In the genomic region with DNA sequence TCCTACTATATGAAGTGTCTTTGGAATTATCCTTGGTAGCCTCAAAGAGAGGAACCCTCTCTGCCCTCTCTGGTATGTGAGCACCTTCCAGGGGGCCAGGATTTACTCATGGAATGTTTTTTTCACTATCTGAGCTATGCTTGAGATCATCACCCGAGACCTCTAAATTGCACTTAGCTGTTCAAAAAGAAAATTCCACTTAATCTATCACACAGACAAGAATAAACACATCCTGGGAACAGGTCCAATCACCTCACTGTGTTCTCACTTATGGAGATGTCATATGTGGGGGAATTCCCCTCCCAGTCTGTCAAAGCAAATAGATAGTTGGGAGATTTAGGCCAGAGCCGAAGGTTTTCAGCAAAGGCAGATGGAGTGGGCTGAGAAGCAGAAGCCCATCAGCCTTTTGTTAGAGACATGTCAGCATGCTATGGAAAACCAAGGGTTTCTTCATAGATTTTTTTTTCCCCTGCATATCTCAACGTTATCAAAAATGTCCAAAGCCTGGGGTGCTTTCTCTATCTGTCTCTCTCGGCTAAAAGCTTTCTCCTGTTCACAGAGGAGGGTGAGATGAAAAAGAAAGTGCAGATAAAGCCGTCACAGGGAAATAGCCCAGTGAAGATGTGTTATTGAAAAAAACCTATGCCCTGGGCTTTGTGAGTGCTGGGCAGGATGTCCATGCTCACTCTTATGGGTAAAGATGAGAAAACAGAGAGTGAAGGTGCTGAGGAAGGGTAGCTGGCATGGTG, we compare ENCODE assay signal across 17 mouse cellular contexts.
DNase-seq lines count a peak whose midpoint lies in the region; ATAC-seq and TF ChIP-seq lines count a peak whose summit lies in the region.
"Had no signal": no experiment of that assay in that cellular context is flagged by ENCODE, and none has a peak within 500 bp of the region (broad histone marks: within the 10 kb centered on the region; RNA-seq: fewer than 3 reads in every experiment).

No protein-coding gene starts in this region.

- no peak for TF ChIP-seq POLR2A in heart, adult 2 months (IDR thresholded peaks at IDR 0.05; ENCODE audit: insufficient read depth, low read depth, low read length)
- TF ChIP-seq POLR2A in cortical plate, adult 2 months (IDR thresholded peaks at IDR 0.05; ENCODE audit: extremely low read depth, insufficient read depth, low read length), result no peak

- intact Hi-C loops in heart, adult 2 months (cut with DNase I), result no loop called here

- no peaks in the 10 kb centered on the region for H3K9me3 ChIP-seq in heart, embryonic 12.5 days (replicated peaks)
- H3K9me3 ChIP-seq in lung, embryonic 16.5 days (ENCODE audit: control insufficient read depth, low read length), result no peaks in the 10 kb centered on the region
- H3K9me3 ChIP-seq in stomach, embryonic 15.5 days, result no peaks in the 10 kb centered on the region
- H3K9me3 ChIP-seq: embryonic facial prominence, embryonic 13.5 days; hindbrain, embryonic 13.5 days; limb, embryonic 15.5 days; midbrain, embryonic 15.5 days had no signal

- H3K27ac ChIP-seq in heart, embryonic 12.5 days (ENCODE audit: poor library complexity, severe bottlenecking), result peak overlapping the region; percentile 72
- no peak overlapping the region for H3K27ac ChIP-seq in heart, adult 2 months
- H3K27ac ChIP-seq in lung, embryonic 16.5 days (ENCODE audit: low read length), result peak overlapping the region; percentile 38; the same call in 1 of the 2 replicates
- 0 out of 2 replicates have a peak overlapping the region, but pooled peaks have one; percentile 35 for H3K27ac ChIP-seq in cortical plate, adult 2 months (ENCODE audit: insufficient read depth, low read length)
- H3K27ac ChIP-seq in stomach, embryonic 15.5 days, result peak overlapping the region; percentile 38; the same call in 1 of the 2 replicates
- H3K27ac ChIP-seq: embryonic facial prominence, embryonic 13.5 days; hindbrain, embryonic 13.5 days; limb, embryonic 15.5 days; midbrain, embryonic 15.5 days had no signal

- TF ChIP-seq CTCF in heart, adult 2 months (IDR thresholded peaks at IDR 0.05), result no peak
- no peak for TF ChIP-seq CTCF in cortical plate, adult 2 months (IDR thresholded peaks at IDR 0.05; ENCODE audit: extremely low read depth, insufficient read depth, low read length)

- peak overlapping the region; percentile 34 for H3K4me2 ChIP-seq in heart, embryonic 12.5 days
- H3K4me2 ChIP-seq in lung, embryonic 16.5 days (ENCODE audit: low read depth, low read length), result no peak overlapping the region
- no peak overlapping the region for H3K4me2 ChIP-seq in stomach, embryonic 15.5 days
- H3K4me2 ChIP-seq: embryonic facial prominence, embryonic 13.5 days; hindbrain, embryonic 13.5 days; limb, embryonic 15.5 days; midbrain, embryonic 15.5 days had no signal

- peaks cover 46% of the 10 kb centered on the region for H3K4me1 ChIP-seq in heart, embryonic 12.5 days (replicated peaks)
- H3K4me1 ChIP-seq in heart, adult 2 months (ENCODE audit: control insufficient read depth, insufficient read depth, low read length), result no peaks in the 10 kb centered on the region; the same call in 1 of the 2 replicates
- H3K4me1 ChIP-seq in lung, embryonic 16.5 days (replicated peaks; ENCODE audit: control insufficient read depth, insufficient read depth, low read length), result peaks cover 6% of the 10 kb centered on the region
- no peaks in the 10 kb centered on the region; the same call in 1 of the 2 replicates for H3K4me1 ChIP-seq in cortical plate, adult 2 months (ENCODE audit: control insufficient read depth, insufficient read depth, low read length)
- H3K4me1 ChIP-seq in stomach, embryonic 15.5 days, result peaks cover 7% of the 10 kb centered on the region; the same call in 1 of the 2 replicates
- H3K4me1 ChIP-seq: limb, embryonic 15.5 days; midbrain, embryonic 15.5 days had no signal

- 8% methylated on average over 5 of the region's 5 CpGs for WGBS in heart, embryonic 12.5 days
- WGBS in heart, adult 2 months, result 22% methylated on average over 5 of the region's 5 CpGs
- 20% methylated on average over 5 of the region's 5 CpGs for WGBS in lung, embryonic 16.5 days
- 23% methylated on average over 5 of the region's 5 CpGs for WGBS in stomach, embryonic 15.5 days

- no peaks in the 10 kb centered on the region for H3K27me3 ChIP-seq in heart, embryonic 12.5 days (replicated peaks)
- H3K27me3 ChIP-seq in heart, adult 2 months (ENCODE audit: control insufficient read depth, insufficient read depth, low read length), result no peaks in the 10 kb centered on the region
- H3K27me3 ChIP-seq in lung, embryonic 16.5 days (ENCODE audit: control insufficient read depth, insufficient read depth, low read depth, low read length), result no peaks in the 10 kb centered on the region
- no peaks in the 10 kb centered on the region for H3K27me3 ChIP-seq in stomach, embryonic 15.5 days (replicated peaks)
- H3K27me3 ChIP-seq: embryonic facial prominence, embryonic 13.5 days; hindbrain, embryonic 13.5 days; limb, embryonic 15.5 days; midbrain, embryonic 15.5 days had no signal

- H3K79me2 ChIP-seq in heart, adult 2 months (replicated peaks; ENCODE audit: control insufficient read depth, insufficient read depth, low read length), result no peaks in the 10 kb centered on the region

- peak; percentile 56; the same call in 1 of the 2 replicates for ATAC-seq in heart, embryonic 12.5 days (ENCODE audit: insufficient number of reproducible peaks, low FRiP score)
- ATAC-seq in lung, embryonic 16.5 days (ENCODE audit: low read depth), result peak; percentile 81
- peak; percentile 39; the same call in 1 of the 2 replicates for ATAC-seq in stomach, embryonic 15.5 days (ENCODE audit: insufficient read depth, low FRiP score, low read depth)
- ATAC-seq in erythroid progenitor cell, adult 5-6 weeks (replicated peaks; ENCODE audit: low FRiP score, poor library complexity, severe bottlenecking), result no peak
- ATAC-seq: forebrain, embryonic 16.5 days; midbrain, embryonic 15.5 days had no signal

- peaks cover 8% of the 10 kb centered on the region for H3K36me3 ChIP-seq in heart, embryonic 12.5 days
- H3K36me3 ChIP-seq in heart, adult 2 months (ENCODE audit: control insufficient read depth, insufficient read depth, low read length), result no peaks in the 10 kb centered on the region
- H3K36me3 ChIP-seq in lung, embryonic 16.5 days (ENCODE audit: control insufficient read depth, insufficient read depth, low read length), result no peaks in the 10 kb centered on the region
- H3K36me3 ChIP-seq in stomach, embryonic 15.5 days, result no peaks in the 10 kb centered on the region
- H3K36me3 ChIP-seq: hindbrain, embryonic 13.5 days; limb, embryonic 15.5 days; midbrain, embryonic 15.5 days had no signal

- no peak for TF ChIP-seq EP300 in heart, adult 2 months (IDR thresholded peaks at IDR 0.05; ENCODE audit: insufficient read depth, low read depth, low read length)

- no peak overlapping the region for H3K4me3 ChIP-seq in heart, embryonic 12.5 days
- H3K4me3 ChIP-seq in heart, adult 2 months, result no peak overlapping the region
- no peak overlapping the region for H3K4me3 ChIP-seq in lung, embryonic 16.5 days (ENCODE audit: low read length)
- no peak overlapping the region for H3K4me3 ChIP-seq in cortical plate, adult 2 months (ENCODE audit: insufficient read depth, low read length)
- no peak overlapping the region for H3K4me3 ChIP-seq in stomach, embryonic 15.5 days (replicated peaks)
- H3K4me3 ChIP-seq: embryonic facial prominence, embryonic 13.5 days; hindbrain, embryonic 13.5 days; limb, embryonic 15.5 days; midbrain, embryonic 15.5 days had no signal

- H3K9ac ChIP-seq in heart, embryonic 12.5 days, result no peak overlapping the region
- no peak overlapping the region for H3K9ac ChIP-seq in heart, adult 2 months (ENCODE audit: low read depth, low read length)
- H3K9ac ChIP-seq in lung, embryonic 16.5 days (ENCODE audit: low read length), result no peak overlapping the region
- no peak overlapping the region for H3K9ac ChIP-seq in stomach, embryonic 15.5 days
- H3K9ac ChIP-seq: embryonic facial prominence, embryonic 13.5 days; hindbrain, embryonic 13.5 days; limb, embryonic 15.5 days; midbrain, embryonic 15.5 days had no signal

- DNase-seq in heart, adult 2 months, result no peak
- no peak for DNase-seq in lung, postnatal 14 days
- no peak for DNase-seq in layer of hippocampus, postnatal 10 days (ENCODE audit: low spot score in 2 of 2)
- DNase-seq: cerebellum, adult 9-10 months; gastrocnemius, postnatal 14 days; right cerebral cortex, postnatal 25 days; thymus, postnatal 36 days had no signal
